Mouse (Mus musculus) lung, adult 2 months (tissue): ENCODE measurements around the gene Snrnp27.

ENCODE experiments used
- CTCF ChIP-seq: fragments of 200-500 bp; IDR thresholded peaks from 2 replicates; pipeline ENCODE4 v1.5.1; 2011; ENCODE audit warnings: mild to moderate bottlenecking, low read length, control low read depth; ENCODE audit not compliant: insufficient read depth
- POLR2A ChIP-seq: fragments of 200-500 bp; IDR thresholded peaks from 2 replicates; pipeline ENCODE4 v1.6.1; 2011; ENCODE audit warnings: low read depth, mild to moderate bottlenecking, control low read depth, low read length, borderline replicate concordance; ENCODE audit errors: extremely low read depth

- TF ChIP-seq CTCF (no peak), POLR2A (no peak)
Observed at GRCm38 (mm10) chr6:86658501-86658900, 25.8 kb downstream of the Snrnp27 start.
